Mouse (Mus musculus) CD4-positive, CD25-positive, alpha-beta regulatory T cell, adult 2 months (primary cell): ENCODE results near the gene P3h1.

Experiments used
- DNase-seq: peaks from one replicate; pipeline ENCODE4 v3.0.0-alpha.2; 2012; ENCODE audit warnings: low read depth, low spot score

The P3h1 gene

DNA sequence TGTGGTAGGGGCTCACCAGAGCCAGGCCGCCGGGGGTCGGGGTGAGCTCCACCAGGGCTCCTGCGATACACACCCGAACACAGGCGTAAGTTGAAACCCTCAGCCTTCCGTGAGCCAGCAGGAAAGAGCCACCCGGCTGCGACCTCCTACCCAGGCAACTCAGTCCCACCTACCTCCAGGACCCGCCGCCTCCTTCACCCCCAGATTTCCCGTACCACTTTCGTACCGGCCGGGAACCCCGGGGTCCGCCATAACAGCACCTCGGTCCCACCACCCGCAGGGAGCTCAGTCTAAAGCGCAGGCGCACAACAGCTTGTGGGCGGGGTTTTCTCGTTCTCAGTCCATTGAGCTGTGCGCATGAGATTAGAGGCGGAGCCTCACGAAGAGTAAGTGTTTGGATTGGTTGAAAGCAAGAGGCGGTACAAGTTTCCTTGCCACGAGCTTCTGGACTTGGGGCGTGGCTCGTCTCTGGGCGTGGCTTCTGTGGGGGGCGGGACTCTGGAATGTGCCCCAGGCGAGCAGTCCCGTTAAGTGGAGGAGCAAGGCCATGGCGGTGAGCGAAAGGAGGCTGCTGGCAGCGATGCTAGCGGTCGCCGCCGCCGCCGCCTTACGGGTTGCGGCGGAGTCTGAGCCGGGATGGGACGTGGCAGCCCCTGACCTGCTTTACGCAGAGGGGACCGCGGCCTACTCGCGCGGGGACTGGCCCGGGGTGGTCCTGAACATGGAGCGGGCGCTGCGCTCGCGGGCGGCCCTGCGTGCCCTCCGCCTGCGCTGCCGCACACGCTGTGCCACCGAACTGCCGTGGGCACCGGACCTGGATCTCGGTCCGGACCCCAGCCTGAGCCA, at the start of gene P3h1, which contains the start of gene AU022252:
P3h1 (plus strand) TSS at position 506 of the 846 bp plus-strand sequence.
AU022252 (minus strand) TSS at position 303 of the 846 bp plus-strand sequence.
- peak; percentile 99 for DNase-seq

DNA sequence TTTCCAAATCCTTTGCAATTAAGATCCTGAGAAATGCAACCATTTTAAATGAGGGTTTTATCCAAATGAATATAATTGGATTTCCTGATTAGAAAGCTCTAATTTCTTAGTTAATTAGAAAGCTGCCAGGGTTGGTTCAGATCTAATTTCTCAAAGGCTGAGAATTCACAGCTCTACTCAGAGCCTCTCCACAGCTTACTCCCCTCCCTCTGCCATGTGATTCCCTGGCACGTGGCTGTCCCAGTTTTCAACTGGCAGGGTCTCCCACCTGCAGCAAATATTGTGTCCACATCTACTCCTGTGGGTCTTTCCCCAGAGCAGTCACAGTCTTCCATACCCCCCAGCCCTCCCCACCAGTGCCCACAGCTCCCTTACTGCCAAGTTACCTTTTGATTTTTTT, 49.2 kb upstream of the P3h1 start:
- no peak for DNase-seq

- DNase-seq, result no peak
Measured at GRCm38 (mm10) chr4:119185771-119186170, 46.9 kb upstream of the P3h1 start.

DNA sequence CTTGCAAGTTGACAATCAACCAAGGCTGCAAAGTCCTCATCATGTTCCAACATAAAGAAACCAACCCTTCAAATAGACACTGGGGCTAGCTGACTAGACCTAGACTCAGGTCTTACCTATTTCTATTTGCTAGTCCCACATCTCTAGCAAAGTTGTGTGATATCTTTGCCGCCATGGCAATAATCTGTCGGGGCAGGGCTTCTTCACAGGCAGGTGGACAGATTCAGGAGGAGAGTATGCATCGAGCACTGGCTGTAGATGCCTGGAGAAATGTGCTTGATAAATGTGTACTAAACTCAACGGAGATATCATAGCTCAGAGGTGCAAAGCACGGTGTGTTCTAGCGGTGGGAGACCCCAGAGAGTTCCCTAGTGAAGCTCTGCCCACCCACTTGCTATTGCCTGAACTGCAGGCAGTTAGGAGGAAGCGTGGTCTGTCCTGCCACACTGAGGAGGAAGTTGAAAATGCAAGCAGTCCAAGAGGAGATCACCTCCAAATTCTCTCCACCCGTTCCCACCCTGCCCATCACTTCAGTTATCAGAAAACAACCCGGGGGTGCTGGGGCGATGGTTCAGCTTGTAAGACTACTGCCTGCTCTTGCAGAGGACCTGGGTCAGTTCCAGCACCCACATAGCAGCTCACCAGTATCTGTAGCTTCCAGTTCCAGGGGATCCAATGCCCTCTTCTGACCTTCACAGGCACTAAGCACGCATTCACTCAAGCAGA, 44.5 kb upstream of the P3h1 start:
- no peak for DNase-seq

- no peak for DNase-seq
Measured at GRCm38 (mm10) chr4:119189392-119189791, 43.3 kb upstream of the P3h1 start.

DNA sequence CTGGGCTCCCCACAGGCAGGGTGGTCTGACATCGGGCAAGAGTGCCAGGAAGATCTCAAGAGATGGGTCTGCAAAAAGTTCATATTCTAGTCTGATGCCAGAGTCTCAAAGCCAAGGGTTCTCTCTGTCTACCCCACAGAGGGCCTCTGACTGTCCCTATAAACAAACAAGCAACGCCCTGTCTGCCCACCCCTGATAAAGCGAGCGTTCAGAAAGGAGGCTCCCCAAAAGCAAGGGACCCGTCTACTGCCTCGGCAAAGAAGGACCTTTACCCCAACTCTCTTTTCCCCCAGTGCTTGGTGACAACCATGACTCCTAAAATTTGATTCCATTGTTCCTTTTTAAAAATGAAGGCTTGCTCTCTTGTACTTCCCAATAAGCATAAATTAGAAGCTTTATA, 42.9 kb upstream of the P3h1 start, which contains the start of gene Ermap:
Ermap (minus strand) TSS at position 148 of the 400 bp plus-strand sequence.
- DNase-seq, result no peak

DNA sequence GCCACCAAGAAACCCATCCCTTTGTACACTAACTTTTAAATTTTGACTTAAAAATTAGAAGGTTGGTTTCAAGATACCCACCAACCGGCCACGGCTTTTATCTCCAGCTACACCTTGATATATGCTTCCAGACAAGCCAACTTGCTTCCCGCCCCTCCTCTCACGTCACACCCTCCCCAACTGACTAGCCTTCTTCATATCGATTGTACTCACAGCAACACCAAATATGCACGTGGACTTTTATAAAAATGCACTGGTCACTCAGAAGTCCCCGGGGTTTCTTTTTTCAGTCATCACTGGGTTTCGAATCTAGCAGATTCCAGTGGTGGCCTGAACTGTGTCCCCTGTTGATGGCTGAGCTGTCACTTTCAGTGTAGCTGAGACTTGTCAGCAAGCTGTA, 42.1 kb upstream of the P3h1 start:
- no peak for DNase-seq

DNA sequence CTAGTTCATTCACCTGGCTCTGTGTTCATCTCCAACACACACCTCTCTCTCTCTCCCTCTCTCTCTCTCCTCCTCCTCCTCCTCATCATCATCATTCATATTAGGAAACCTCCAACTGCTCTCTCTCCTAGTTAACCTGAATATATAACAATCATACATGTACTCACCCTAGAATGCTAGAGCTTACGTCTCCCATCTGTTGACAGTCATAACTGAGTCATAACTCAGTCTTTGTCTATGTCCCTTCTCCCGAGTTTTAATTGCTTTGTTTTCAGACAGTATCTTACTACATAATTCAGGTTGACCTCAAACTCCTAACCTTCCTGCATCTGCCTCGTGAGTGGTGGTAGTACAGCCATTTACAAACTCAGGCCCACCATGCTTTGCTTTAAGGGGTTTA, 41.4 kb upstream of the P3h1 start:
- DNase-seq, result no peak

GRCm38 (mm10) chr4:119192757-119193156, 40.0 kb upstream of the P3h1 start:
- no peak for DNase-seq

DNA sequence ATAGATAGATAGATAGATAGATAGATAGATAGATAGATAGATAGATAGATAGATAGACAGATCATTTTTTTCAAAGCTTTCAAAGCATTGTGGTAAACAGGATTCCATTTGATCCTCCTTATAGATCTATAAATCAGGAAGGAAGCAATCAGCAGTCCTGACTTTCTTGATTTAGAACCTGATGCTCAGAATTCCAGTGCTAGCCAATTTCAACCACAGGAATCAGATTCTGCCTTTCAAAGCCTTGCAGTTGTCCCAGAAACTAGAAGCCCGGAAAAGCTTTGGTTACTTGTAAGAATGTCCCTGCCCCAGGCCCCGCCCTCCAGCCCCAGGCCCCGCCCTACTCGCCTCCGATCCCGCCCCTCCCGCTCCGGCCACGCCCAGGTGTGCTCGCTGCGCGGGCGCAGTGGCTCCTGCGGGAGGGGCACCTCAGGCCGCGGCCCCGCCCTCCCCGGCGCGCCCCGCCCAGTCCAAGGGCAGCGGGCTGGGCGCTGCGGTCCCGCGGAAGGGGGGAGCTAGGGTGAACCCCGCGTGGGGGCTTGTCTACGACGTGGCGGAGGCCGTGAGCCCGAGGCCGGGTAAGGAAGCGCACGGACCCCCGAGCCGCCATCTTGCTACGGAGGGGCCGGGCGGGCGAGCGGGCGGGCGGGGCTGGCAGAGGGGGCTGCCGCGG, 37.7 kb upstream of the P3h1 start, which contains the start of gene Svbp:
Svbp (plus strand) TSS at position 398 of the 673 bp plus-strand sequence.
- DNase-seq, result peak; percentile 94

DNA sequence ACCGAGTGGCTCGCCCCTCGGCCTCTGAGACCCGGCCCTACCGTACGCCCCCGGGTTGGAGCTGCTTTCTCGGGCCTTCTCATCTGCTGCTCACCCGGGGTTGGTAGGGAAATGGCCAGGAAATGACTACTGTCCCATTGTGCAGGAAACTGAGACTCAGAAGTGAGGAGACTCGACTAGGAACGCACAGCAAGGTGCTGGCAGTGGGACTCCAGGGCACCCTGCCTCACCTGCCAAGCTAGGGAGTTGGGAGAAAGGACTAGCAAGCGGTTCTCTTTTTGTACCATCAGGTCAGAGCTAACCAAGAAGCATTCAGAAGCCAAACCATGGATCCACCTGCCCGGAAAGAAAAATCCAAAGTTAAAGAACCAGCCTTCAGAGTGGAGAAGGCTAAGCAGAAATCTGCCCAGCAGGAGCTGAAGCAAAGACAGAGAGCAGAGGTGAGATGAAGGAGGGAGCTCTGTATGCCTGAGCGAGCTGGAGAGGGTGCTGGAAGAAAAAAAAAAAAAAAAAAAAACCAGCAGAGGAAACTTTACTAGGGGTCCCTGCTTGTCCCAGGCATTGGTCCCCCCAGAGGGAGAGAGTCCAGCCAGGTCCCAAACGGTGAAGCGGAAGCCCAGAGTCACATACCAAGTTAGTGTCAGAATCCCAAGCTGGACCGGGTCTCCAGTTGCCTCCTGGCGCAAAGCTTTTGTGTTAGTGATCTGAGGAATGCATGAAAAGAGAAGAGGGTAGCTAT, 37.0 kb upstream of the P3h1 start:
- no peak for DNase-seq

DNA sequence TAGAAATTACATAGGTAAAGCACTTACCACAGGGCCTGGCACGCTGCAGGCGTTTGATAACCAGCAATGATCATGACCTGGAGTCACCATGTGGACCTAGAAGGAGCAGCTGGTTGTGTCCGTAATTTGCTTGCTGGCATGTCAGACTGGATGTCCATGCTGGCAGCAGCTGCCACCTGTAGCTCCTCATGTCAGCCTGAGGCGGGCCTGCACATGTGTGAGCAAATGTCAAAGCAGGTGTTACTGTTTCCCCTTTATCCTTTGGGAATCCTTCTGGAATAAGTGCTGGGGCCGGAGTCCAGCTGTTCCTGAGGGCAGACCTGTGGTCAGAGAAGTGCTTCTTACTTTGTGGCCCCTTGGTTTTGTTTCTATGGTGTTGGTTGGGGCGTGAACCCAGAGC, 34.6 kb upstream of the P3h1 start:
- DNase-seq, result no peak

- peak; percentile 65 for DNase-seq
Measured at GRCm38 (mm10) chr4:119204672-119205071, 28.0 kb upstream of the P3h1 start.

- DNase-seq, result no peak
Measured at GRCm38 (mm10) chr4:119216667-119217066, 16.0 kb upstream of the P3h1 start.

- no peak for DNase-seq
Measured at GRCm38 (mm10) chr4:119218169-119218568, 14.5 kb upstream of the P3h1 start, which contains the start of gene Tmem269. Gene Tmem269, minus strand, starts transcription at chr4:119218217.

DNA sequence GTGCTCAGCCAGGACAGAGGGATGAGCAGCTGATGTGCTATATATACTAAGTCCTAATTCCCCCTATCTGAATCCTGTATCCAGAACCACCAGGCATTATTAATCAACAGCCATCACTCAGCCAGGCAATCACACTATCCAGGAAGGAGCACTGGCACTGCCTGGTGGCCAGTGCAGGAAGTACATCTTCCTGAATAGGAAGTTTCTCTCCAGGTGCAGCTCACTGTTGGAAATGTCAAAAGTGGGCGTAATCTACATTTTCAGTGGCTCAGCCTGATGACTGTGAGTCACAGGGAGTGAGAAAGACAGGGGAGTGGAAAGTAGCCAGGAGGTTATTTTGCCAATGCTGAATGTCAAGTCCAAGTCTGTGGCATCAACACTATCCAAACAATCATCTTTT, 9.0 kb upstream of the P3h1 start:
- DNase-seq, result peak; percentile 60

- DNase-seq, result no peak
Measured at GRCm38 (mm10) chr4:119224534-119224933, 8.2 kb upstream of the P3h1 start.

- no peak for DNase-seq
Measured at GRCm38 (mm10) chr4:119225719-119226118, 7.0 kb upstream of the P3h1 start.

DNA sequence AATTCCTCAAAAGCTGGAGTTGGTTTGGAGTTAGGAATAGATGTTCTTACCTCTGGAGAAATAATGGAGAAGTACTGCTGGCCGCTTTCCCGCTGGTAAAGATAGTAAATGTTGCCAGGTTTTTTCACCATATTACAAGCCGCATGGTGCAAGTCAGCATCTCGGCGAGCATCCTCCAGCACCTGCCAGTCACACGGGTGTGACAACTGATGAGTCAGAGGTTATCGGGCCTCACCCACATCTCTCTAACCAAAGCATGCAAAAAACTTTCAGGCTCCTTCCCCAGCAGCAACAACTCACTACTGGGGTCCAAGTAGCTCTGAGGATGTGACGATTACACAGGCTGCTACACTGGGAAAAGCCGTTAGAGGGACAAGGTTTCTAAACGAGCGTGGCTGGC, 6.0 kb upstream of the P3h1 start:
- no peak for DNase-seq

GRCm38 (mm10) chr4:119233256-119233901, 664 bp downstream of the P3h1 start:
- no peak for DNase-seq

GRCm38 (mm10) chr4:119234348-119234747, 1.6 kb downstream of the P3h1 start:
- DNase-seq, result no peak
